Comparison of ENCODE assay signal across 11 mouse cellular contexts in genomic region chr15:25580731-25581130, GRCm38 (mm10). TPM values are rescaled to one million over a fixed set of nuclear protein-coding genes. Genes with fewer than 3 reads are reported as not detected.
A peak's percentile ranks its signal among the peaks of the same experiment; 100 is the strongest.
DNase-seq lines count a peak whose midpoint lies in the region; ATAC-seq lines count a peak whose summit lies in the region.
"Had no signal": no experiment of that assay in that cellular context is flagged by ENCODE, and none has a peak within 500 bp of the region (broad histone marks: within the 10 kb centered on the region; RNA-seq: fewer than 3 reads in every experiment).

No protein-coding gene starts in this region.

- no peaks in the 10 kb centered on the region for H3K36me3 ChIP-seq in embryonic facial prominence, embryonic 14.5 days (ENCODE audit: control insufficient read depth, insufficient read depth, low read length)
- H3K36me3 ChIP-seq: embryonic facial prominence, embryonic 13.5 days; hindbrain, embryonic 12.5 days had no signal

- no peaks in the 10 kb centered on the region for H3K27me3 ChIP-seq in embryonic facial prominence, embryonic 14.5 days (replicated peaks; ENCODE audit: control insufficient read depth, insufficient read depth, low read length)
- H3K27me3 ChIP-seq: embryonic facial prominence, embryonic 13.5 days; hindbrain, embryonic 12.5 days had no signal

- peak; percentile 45 for DNase-seq in ovary, postnatal 36 days (ENCODE audit: low spot score)
- no peak for DNase-seq in ovary, postnatal 10 days (ENCODE audit: low spot score)
- DNase-seq in embryonic facial prominence, embryonic 14.5 days (ENCODE audit: low spot score) = peak; percentile 20
- DNase-seq in kidney, postnatal 14 days = peak; percentile 37
- DNase-seq in testis, postnatal 14 days (ENCODE audit: low spot score) = peak; percentile 34
- no peak for DNase-seq in cerebellum, adult 11-12 months
- DNase-seq in urinary bladder, postnatal 14 days (ENCODE audit: low spot score) = no peak
- DNase-seq: right cerebral cortex, adult 18-20 months had no signal

- H3K9me3 ChIP-seq in embryonic facial prominence, embryonic 14.5 days (ENCODE audit: control insufficient read depth, low read length) = no peaks in the 10 kb centered on the region
- H3K9me3 ChIP-seq: embryonic facial prominence, embryonic 13.5 days; hindbrain, embryonic 12.5 days had no signal

- H3K4me3 ChIP-seq in embryonic facial prominence, embryonic 14.5 days (ENCODE audit: low read depth, low read length) = no peak overlapping the region
- H3K4me3 ChIP-seq: embryonic facial prominence, embryonic 13.5 days; hindbrain, embryonic 12.5 days had no signal

- 46% methylated on average over 6 of the region's 6 CpGs for WGBS in embryonic facial prominence, embryonic 14.5 days

- H3K4me1 ChIP-seq in embryonic facial prominence, embryonic 14.5 days (ENCODE audit: control insufficient read depth, insufficient read depth, low read length) = 0 out of 2 replicates have a peak, but pooled peaks cover 3% of the 10 kb centered on the region

- no peak overlapping the region for H3K27ac ChIP-seq in embryonic facial prominence, embryonic 14.5 days (replicated peaks; ENCODE audit: low read depth, low read length)
- H3K27ac ChIP-seq: hindbrain, embryonic 12.5 days; macrophage had no signal

- H3K4me2 ChIP-seq in embryonic facial prominence, embryonic 14.5 days (ENCODE audit: low read depth, low read length) = no peak overlapping the region
- H3K4me2 ChIP-seq: embryonic facial prominence, embryonic 13.5 days; hindbrain, embryonic 12.5 days had no signal

- H3K9ac ChIP-seq in embryonic facial prominence, embryonic 14.5 days (ENCODE audit: low read depth, low read length) = no peak overlapping the region
- H3K9ac ChIP-seq: embryonic facial prominence, embryonic 13.5 days; hindbrain, embryonic 12.5 days had no signal

- no peak for ATAC-seq in embryonic facial prominence, embryonic 14.5 days (ENCODE audit: low read depth)

RNA-seq across cellular contexts. Expression of gene Myo10, which starts 41.6 kb away (rescaled TPM):
- polyA plus RNA-seq in embryonic facial prominence, embryonic 14.5 days (2014; fragmentation: Nextera tagmentation; extraction: Ambion mirVana) = 35.0 and 41.8 TPM in 2 replicates

Comparison
In these comparisons a context has a peak if more than half of its experiments do, and no peak if none do; other contexts are left out.
1. DNase-seq: peak in ovary, postnatal 36 days (single experiment), embryonic facial prominence, embryonic 14.5 days (single experiment), kidney, postnatal 14 days (single experiment) and testis, postnatal 14 days (single experiment); none in ovary, postnatal 10 days (single experiment), cerebellum, adult 11-12 months (single experiment) and urinary bladder, postnatal 14 days (single experiment).